Mouse (Mus musculus) CD4-positive helper T cell, adult 2 months (primary cell): ENCODE measurements around the gene Sppl3.
A peak's percentile ranks its signal among the peaks of the same experiment; 100 is the strongest.
"Not testable (repeated sequence)": the region's sequence is repeated elsewhere in the genome, so short reads cannot be mapped to it uniquely, and the experiment has no call there.

Experiments
- DNase-seq: peaks from one replicate; pipeline ENCODE4 v3.0.0-alpha.2; 2012; ENCODE audit warnings: low read depth, missing footprints, low spot score

The Sppl3 gene

GRCm38 (mm10) chr5:115073306-115073705 is 62.4 kb downstream of the Sppl3 start:
- DNase-seq: not testable (repeated sequence)

GRCm38 (mm10) chr5:115074749-115075148 is 63.8 kb downstream of the Sppl3 start:
- no peak for DNase-seq

GRCm38 (mm10) chr5:115076144-115076901 is 65.4 kb downstream of the Sppl3 start:
- peak; percentile 64 for DNase-seq

GRCm38 (mm10) chr5:115081636-115082035 is 70.7 kb downstream of the Sppl3 start:
- DNase-seq: no peak

GRCm38 (mm10) chr5:115083492-115083891 is 72.6 kb downstream of the Sppl3 start:
- peak; percentile 33 for DNase-seq

GRCm38 (mm10) chr5:115085675-115086074 is 74.7 kb downstream of the Sppl3 start:
- no peak for DNase-seq

- DNase-seq: no peak
Observed at GRCm38 (mm10) chr5:115089592-115090268, 78.8 kb downstream of the Sppl3 start.

GRCm38 (mm10) chr5:115091015-115091414 is 80.1 kb downstream of the Sppl3 start:
- DNase-seq: no peak

GRCm38 (mm10) chr5:115091776-115092175 is 80.8 kb downstream of the Sppl3 start:
- DNase-seq: peak; percentile 38

GRCm38 (mm10) chr5:115098195-115098594 is 87.3 kb downstream of the Sppl3 start, which contains the start of gene Gm10401:
TSS of gene Gm10401 (minus strand) at chr5:115098295.
- DNase-seq: no peak

GRCm38 (mm10) chr5:115099530-115099929 is 88.6 kb downstream of the Sppl3 start:
- no peak for DNase-seq

- no peak for DNase-seq
Observed at GRCm38 (mm10) chr5:115099991-115100390, 89.1 kb downstream of the Sppl3 start.

GRCm38 (mm10) chr5:115100473-115100872 is 89.5 kb downstream of the Sppl3 start:
- DNase-seq: no peak

- no peak for DNase-seq
Observed at GRCm38 (mm10) chr5:115102231-115102630, 91.3 kb downstream of the Sppl3 start.

- DNase-seq: not testable (repeated sequence)
Observed at GRCm38 (mm10) chr5:115103253-115103652, 92.3 kb downstream of the Sppl3 start.

GRCm38 (mm10) chr5:115111156-115111555 is 100.2 kb downstream of the Sppl3 start:
- DNase-seq: no peak

- DNase-seq: no peak
Observed at GRCm38 (mm10) chr5:115113244-115113643, 102.3 kb downstream of the Sppl3 start.

GRCm38 (mm10) chr5:115114501-115114900 is 103.6 kb downstream of the Sppl3 start:
- DNase-seq: no peak

- DNase-seq: no peak
Observed at GRCm38 (mm10) chr5:115116426-115116825, 105.5 kb downstream of the Sppl3 start.

- no peak for DNase-seq
Observed at GRCm38 (mm10) chr5:115117467-115117866, 106.5 kb downstream of the Sppl3 start.

GRCm38 (mm10) chr5:115118961-115119570 is 108.1 kb downstream of the Sppl3 start, which contains the start of gene Acads:
TSS of gene Acads (minus strand) at chr5:115119346.
- DNase-seq: peak; percentile 88

- no peak for DNase-seq
Observed at GRCm38 (mm10) chr5:115120978-115121377, 110.0 kb downstream of the Sppl3 start.
